Mouse (Mus musculus): ENCODE results near the gene Pyroxd1. TPM values are rescaled to one million over a fixed set of nuclear protein-coding genes. Genes with fewer than 3 reads are reported as not detected.
A peak's percentile ranks its signal among the peaks of the same experiment; 100 is the strongest.
"Not testable (repeated sequence)": the region's sequence is repeated elsewhere in the genome, so short reads cannot be mapped to it uniquely, and the experiment has no call there.

The Pyroxd1 gene
- 10 to 100 TPM; 13.4 to 14.1 TPM for total RNA-seq (2021)
- long read RNA-seq, transcript Pyroxd1-201 (12 exons, 2,831 nt) = major isoform, 6 of 25 reads
- long read RNA-seq, partial matches to known transcripts = 0 of 25 reads
- long read RNA-seq, other reads (novel, unspliced or antisense) = 19 of 25 reads

- DNase-seq (ENCODE audit: low spot score in 2 of 2) = peak; percentile 81 to 86
These were observed at the start of gene Pyroxd1 for GRCm38 (mm10) chr6:142345440-142346038. Gene Pyroxd1 (plus strand): TSS chr6:142345654.

DNA sequence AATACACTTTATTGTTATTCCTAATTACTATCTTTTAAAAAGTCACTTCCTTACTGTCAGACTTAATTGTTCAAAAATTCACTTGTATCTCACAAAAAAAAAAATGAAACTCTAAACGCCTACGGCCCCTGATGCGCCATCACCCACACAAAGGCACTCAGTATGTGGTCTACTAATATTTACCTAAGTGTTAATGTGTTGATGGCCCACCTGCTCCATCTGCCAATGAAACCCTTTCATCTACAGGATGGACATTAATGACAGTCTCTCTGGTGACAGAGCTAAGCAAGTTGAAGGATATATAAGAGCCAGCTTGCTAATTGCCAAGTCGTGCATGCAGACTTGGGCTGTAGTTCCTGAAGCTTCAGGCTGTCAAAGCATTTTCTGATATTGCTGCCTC, 47.4 kb upstream of the Pyroxd1 start, which contains the start of gene Iapp:
TSS of gene Iapp (plus strand) at position 326 of the 400 bp plus-strand sequence.
- no peak for DNase-seq (ENCODE audit: low spot score in 2 of 2)

DNA sequence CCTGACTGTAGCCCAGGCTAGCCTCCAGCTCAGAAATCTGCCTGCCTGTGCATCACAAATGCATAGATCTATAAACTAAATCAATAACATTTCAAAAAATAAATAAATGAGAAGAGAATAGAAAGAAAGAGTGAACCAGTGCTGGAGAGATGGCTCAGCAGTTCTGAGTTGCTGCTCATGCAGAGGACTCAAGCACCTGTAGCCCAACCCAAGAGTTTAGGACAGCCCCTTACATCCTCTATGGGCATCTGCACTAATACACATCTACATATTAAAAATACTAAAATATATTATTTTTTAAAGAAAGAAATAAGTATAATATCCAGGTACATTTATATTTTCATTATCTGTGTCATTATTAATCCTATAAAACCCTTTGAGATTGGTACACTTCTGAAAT, 40.4 kb upstream of the Pyroxd1 start:
- DNase-seq (ENCODE audit: low spot score in 2 of 2) = no peak

- no peak for DNase-seq (ENCODE audit: low spot score in 2 of 2)
These were observed 31.2 kb upstream of the Pyroxd1 start for GRCm38 (mm10) chr6:142314285-142314684.

- DNase-seq (ENCODE audit: low spot score in 2 of 2) = no peak
These were observed 28.3 kb upstream of the Pyroxd1 start for GRCm38 (mm10) chr6:142317106-142317505.

DNA sequence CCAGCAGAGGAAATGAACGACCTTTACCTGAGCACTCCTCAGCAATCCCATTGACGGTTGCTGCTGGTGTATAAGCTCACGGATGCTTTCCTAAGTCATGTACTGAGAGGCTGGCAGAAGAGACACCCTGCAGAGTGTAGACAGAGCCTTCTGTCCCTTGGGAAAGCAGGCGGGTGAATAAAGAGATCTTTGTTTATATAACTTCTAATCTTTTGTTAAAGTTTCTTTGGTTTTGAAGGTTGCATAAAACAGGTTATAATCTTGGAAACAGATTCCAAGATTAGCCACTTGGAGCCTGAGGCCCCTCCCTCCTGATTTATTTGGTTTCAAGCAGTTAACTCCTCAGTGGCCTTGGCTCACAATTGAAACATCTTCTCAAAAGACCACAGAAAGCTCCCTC, 22.6 kb upstream of the Pyroxd1 start, which contains the start of gene Slco1a5:
TSS of gene Slco1a5 (minus strand) at position 101 of the 400 bp plus-strand sequence.
- no peak for DNase-seq (ENCODE audit: low spot score in 2 of 2)

DNA sequence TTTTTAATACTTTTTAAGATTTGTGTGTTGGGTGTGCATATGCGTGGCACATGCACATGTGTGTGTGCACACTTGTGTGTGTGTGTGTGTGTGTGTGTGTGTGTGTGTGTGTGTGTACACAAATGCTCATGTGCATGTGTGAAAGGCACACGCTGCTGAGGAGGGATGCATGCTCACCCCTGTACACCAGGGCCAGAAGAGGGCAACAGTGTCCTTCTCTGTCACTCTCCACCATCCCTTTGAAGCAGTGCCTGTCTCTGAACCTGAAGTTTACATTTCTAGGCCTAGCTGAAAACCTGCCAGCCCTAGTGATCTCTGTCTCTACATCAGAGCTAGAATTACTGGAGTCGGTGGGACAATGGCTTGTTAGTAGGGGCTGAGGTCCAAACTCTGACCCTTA, 18.9 kb upstream of the Pyroxd1 start:
- DNase-seq (ENCODE audit: low spot score in 2 of 2) = no peak

GRCm38 (mm10) chr6:142329201-142329600, 16.3 kb upstream of the Pyroxd1 start:
- DNase-seq (ENCODE audit: low spot score in 2 of 2) = no peak

GRCm38 (mm10) chr6:142338961-142339360, 6.5 kb upstream of the Pyroxd1 start:
- no peak for DNase-seq (ENCODE audit: low spot score in 2 of 2)

GRCm38 (mm10) chr6:142339576-142339975, 5.9 kb upstream of the Pyroxd1 start:
- no peak for DNase-seq (ENCODE audit: low spot score in 2 of 2)

DNA sequence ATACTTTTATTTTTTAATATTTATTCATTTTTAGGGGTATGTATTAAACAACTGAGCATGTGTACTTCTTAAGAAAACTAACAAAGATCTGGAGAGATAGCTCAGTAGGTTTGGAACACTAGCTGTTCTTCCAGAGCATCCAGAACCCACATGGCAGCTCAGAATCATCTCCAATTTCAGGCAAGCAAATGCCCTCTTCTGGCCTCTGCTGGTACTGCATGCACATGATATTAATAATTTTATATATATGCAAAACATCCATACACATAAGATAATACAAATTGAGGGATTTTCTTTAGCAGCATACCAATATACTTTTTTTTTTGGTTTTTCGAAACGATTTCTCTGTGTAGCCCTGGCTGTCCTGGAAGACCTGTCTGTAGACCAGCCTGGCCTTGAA, 1.9 kb upstream of the Pyroxd1 start:
- peak; percentile 62 to 69 for DNase-seq (ENCODE audit: low spot score in 2 of 2)

- DNase-seq (ENCODE audit: low spot score in 2 of 2) = no peak
These were observed 992 bp downstream of the Pyroxd1 start for GRCm38 (mm10) chr6:142346181-142347110.

- DNase-seq (ENCODE audit: low spot score in 2 of 2) = no peak
These were observed 2.3 kb downstream of the Pyroxd1 start for GRCm38 (mm10) chr6:142347431-142348385.

GRCm38 (mm10) chr6:142352099-142352498, 6.6 kb downstream of the Pyroxd1 start:
- DNase-seq (ENCODE audit: low spot score in 2 of 2) = not testable (repeated sequence)

GRCm38 (mm10) chr6:142357106-142357505, 11.7 kb downstream of the Pyroxd1 start:
- no peak for DNase-seq (ENCODE audit: low spot score in 2 of 2)

DNA sequence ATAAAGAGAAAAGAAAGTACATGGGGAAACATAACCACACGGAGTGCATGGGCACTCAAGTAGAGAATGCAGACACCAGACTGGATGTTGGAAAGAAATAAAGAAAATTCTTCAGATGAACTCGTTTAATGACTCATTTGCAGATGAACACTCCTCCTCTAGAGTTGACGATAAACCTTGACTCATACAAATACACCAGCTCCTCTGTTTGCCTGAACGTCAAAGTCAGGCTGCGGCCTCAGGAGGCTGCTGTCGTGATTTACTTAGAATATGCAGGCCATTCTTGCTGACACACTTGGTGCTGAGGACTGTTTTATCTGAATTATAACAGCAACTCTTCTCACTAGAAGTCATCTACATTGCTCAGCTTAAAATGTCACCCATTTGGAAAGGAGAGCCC, 16.6 kb downstream of the Pyroxd1 start:
- DNase-seq (ENCODE audit: low spot score in 2 of 2) = no peak

GRCm38 (mm10) chr6:142363019-142363576, 17.6 kb downstream of the Pyroxd1 start:
- DNase-seq (ENCODE audit: low spot score in 2 of 2) = peak in 1 of 2 experiments; percentile 23

DNA sequence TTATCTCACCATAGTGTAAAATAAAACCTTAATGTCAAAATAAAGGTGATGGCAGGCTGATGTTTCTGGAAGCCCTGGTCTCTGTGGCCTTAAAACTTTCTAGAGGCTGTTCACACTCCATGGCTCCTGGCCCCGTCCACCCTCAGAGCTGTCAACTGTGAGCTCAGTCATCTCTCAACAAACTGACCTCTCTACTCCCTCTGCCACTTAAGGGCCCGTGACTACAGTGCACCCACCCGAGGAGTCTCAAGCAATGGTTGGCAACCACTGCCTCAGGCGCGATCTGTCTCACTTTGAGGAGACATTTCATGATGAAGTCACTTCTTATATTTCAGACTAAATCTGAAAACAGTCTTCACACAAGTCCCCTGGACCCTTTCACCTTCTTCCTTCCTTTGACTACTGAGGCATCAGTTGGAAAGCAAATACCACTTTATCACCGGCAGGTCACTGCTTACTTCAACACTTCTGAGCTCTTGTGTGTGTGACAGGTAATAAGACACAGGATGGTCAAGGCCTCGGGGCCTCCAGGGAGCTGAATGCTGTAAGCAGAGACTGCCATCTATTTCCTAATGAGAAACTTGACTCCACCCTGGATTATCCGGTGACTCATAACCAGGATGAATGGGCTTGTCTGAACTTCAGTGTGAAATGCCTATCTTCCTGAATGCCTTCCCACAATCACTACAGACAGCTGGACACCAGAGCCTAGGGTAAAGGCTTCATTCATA, 20.5 kb downstream of the Pyroxd1 start:
- no peak for DNase-seq (ENCODE audit: low spot score in 2 of 2)

DNA sequence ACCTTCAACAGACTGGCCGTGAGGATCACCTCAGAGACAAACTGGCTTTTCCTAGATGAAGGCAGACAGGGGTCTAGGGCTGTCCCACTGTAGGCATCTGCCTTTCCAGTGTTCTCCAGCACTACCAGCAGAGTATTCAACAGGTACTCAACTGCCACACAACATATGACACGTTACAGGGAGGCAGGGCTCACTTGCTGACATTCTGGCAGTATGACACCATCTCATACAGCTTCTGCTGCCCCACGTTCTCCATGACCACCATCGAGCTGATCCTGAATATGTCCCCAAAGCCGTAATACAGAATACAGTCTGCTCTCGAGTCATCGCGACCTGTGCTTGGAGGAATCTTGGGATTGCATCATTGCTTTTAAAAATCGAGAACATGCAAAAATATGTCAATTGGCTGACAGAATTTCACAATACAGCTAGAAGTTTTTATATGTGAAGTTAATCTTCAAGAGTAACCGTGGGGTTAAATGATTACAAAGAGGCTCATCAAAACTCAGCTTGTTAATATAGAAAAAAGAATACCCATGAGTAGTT, 21.1 kb downstream of the Pyroxd1 start:
- DNase-seq (ENCODE audit: low spot score in 2 of 2) = no peak

DNA sequence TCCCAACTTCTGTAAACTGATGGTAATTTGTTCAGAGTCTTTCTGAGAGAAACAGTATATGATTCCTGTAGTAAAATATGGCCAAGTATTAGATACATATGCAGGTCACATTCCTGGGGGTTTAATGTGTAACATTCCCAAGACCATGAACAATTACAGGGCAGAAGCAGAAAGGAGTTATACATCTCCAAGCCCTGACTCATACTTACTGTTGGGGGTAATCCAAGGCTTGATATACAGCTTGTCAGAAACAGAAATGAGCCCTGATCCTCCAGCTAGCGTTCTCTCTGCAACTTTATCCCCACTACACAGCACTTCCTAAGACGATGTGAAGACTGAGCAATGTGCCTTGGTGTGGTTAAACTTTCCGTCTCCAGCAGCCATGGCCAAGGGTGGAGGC, 22.1 kb downstream of the Pyroxd1 start:
- DNase-seq (ENCODE audit: low spot score in 2 of 2) = no peak
